Mouse (Mus musculus): ENCODE data around the gene Ccdc71. TPM values are rescaled to one million over a fixed set of nuclear protein-coding genes. Genes with fewer than 3 reads are reported as not detected.
A peak's percentile ranks its signal among the peaks of the same experiment; 100 is the strongest.

The Ccdc71 gene
- polyA plus RNA-seq, 1 experiment from 2014 or later = 49.9 TPM

DNA sequence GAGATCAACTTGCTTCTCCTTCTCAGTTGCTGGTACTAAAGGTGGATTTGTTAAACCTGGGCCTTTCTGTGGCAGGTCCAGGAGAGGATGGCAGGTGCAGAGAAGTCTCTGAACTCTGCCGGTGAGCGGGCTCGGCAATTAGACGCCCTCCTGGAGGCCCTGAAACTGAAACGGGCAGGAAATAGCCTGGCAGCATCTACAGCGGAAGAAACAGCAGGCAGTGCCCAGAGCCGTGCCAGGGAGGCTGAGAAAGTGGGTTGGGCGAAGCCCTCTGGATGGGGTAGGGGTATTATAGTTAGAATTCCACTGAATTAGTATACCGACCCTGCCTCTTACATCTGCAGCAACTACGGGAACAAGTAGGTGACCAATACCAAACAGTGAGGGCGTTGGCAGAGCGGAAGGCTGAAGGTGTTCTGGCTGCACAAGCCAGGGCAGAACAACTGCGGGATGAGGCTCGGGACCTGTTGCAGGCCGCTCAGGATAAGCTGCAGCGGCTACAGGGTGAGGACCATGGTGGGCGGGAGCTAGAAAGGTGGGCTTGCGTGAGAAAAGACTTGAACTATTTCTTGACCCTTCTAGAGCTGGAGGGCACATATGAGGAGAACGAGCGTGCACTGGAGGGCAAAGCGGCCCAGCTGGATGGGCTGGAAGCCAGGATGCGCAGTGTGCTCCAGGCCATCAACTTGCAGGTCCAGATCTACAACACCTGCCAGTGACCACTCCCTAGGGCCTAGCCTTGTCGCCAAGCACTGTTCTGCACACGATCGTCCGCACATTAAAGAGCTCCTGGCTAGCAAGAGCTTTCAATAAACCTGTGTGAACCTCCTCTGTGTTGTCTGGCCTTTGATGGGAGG is 29.6 kb downstream of the Ccdc71 start:
- Histone ChIP-seq H3K9ac (replicated peaks; ENCODE audit: low read depth, low read length) (peak overlapping the region; percentile 94; the same call in 1 of the 2 replicates), H3K4me1 (ENCODE audit: control insufficient read depth, insufficient read depth, low read length) (peaks cover 13% of the 10 kb centered on the region; the same call in 1 of the 2 replicates), H3K27me3 (ENCODE audit: control insufficient read depth, insufficient read depth, low read length) (no peaks in the 10 kb centered on the region), H3K4me2 (replicated peaks; ENCODE audit: low read depth, low read length) (peak overlapping the region; percentile 73), H3K9me3 (ENCODE audit: control insufficient read depth, low read depth, low read length) (no peaks in the 10 kb centered on the region), H3K27ac (ENCODE audit: low read length) (peak overlapping the region; percentile 96), H3K4me3 (ENCODE audit: low read depth, low read length) (peak overlapping the region; percentile 95), H3K36me3 (ENCODE audit: control insufficient read depth, insufficient read depth, low read length) (peaks cover 75% of the 10 kb centered on the region)
- 61% methylated on average over 26 of the region's 26 CpGs for WGBS
- ATAC-seq (ENCODE audit: insufficient number of reproducible peaks, insufficient read depth, low FRiP score, low read depth) = peak; percentile 11; the same call in 1 of the 2 replicates

DNA sequence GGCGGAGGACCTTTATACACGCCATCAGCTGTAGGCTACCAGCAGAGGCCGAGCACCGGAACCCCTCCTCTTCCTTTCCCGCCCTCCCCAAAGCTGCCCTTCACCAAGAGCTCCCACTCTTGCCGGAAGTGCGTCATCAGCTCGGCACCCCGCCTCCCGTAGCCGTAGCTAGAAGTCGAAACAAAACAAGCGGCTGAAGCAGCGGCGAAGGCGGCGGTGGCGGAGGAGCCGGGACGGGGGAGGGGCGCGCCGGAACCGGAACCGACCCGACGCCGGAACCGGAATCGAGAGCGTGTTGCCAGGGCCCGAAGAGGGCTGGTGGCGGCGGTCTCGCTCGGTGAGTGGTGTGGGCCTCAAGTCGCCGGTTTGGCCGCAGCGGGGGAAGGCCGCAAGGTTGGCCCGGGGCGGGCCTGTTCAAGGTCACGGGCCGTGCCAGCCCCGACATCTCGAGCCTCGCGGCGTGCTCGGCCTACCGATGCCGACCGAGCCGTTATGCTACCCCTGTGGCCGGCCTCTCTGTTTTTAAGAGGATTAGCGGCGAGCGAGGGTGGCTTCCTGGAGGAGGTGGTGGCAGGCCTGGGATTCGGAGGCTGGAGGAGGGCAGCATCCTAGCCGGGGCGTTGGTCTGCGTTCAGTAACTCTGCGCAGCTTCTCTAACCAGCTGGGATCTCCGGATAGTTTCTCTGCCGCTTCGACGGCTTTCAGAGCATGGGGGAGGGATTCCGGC is 30.4 kb downstream of the Ccdc71 start, which contains the start of gene Usp19:
Gene Usp19, plus strand, starts transcription at position 44 of the 727 bp plus-strand sequence.
- peak within 1 kb of the TSS; percentile 95 for H3K4me3 ChIP-seq (ENCODE audit: low read depth, low read length)
- WGBS = under 1% methylated on average over 68 of the region's 69 CpGs
- peak within 1 kb of the TSS; percentile 73 for H3K4me2 ChIP-seq (replicated peaks; ENCODE audit: low read depth, low read length)
- H3K27me3 ChIP-seq (ENCODE audit: control insufficient read depth, insufficient read depth, low read length) = no peaks in the 10 kb centered on the region
- H3K9me3 ChIP-seq (ENCODE audit: control insufficient read depth, low read depth, low read length) = no peaks in the 10 kb centered on the region
- H3K9ac ChIP-seq (replicated peaks; ENCODE audit: low read depth, low read length) = peak within 1 kb of the TSS; percentile 94
- peak within 1 kb of the TSS; percentile 96 for H3K27ac ChIP-seq (ENCODE audit: low read length)
- H3K4me1 ChIP-seq (ENCODE audit: control insufficient read depth, insufficient read depth, low read length) = peaks cover 13% of the 10 kb centered on the region; the same call in 1 of the 2 replicates
- peak; percentile 93 for ATAC-seq (ENCODE audit: insufficient number of reproducible peaks, insufficient read depth, low FRiP score, low read depth)
- H3K36me3 ChIP-seq (ENCODE audit: control insufficient read depth, insufficient read depth, low read length) = peaks cover 75% of the 10 kb centered on the region

DNA sequence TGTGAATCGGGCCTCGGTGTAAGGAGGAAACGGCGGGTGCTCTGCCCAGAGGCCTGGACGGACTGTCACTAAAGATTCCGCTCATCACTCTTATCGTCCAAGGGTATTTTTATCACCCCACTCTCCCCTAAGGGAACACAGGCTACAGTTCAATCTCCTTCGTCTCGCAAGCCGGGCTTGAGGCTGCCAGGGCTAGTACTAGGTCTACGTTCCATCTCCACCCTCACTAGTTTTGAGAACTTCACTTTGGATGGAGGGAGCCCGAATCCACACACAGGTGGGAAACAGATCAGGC is 30.9 kb downstream of the Ccdc71 start:
- Histone ChIP-seq H3K4me1 (ENCODE audit: control insufficient read depth, insufficient read depth, low read length) (peaks cover 13% of the 10 kb centered on the region; the same call in 1 of the 2 replicates), H3K27me3 (ENCODE audit: control insufficient read depth, insufficient read depth, low read length) (no peaks in the 10 kb centered on the region), H3K9me3 (ENCODE audit: control insufficient read depth, low read depth, low read length) (no peaks in the 10 kb centered on the region), H3K27ac (ENCODE audit: low read length) (peak overlapping the region; percentile 96), H3K9ac (replicated peaks; ENCODE audit: low read depth, low read length) (peak overlapping the region; percentile 94), H3K4me3 (ENCODE audit: low read depth, low read length) (peak overlapping the region; percentile 95), H3K36me3 (ENCODE audit: control insufficient read depth, insufficient read depth, low read length) (peaks cover 76% of the 10 kb centered on the region), H3K4me2 (replicated peaks; ENCODE audit: low read depth, low read length) (peak overlapping the region; percentile 73)
- no peak for ATAC-seq (ENCODE audit: insufficient number of reproducible peaks, insufficient read depth, low FRiP score, low read depth)
- WGBS = 6% methylated on average over 12 of the region's 12 CpGs

DNA sequence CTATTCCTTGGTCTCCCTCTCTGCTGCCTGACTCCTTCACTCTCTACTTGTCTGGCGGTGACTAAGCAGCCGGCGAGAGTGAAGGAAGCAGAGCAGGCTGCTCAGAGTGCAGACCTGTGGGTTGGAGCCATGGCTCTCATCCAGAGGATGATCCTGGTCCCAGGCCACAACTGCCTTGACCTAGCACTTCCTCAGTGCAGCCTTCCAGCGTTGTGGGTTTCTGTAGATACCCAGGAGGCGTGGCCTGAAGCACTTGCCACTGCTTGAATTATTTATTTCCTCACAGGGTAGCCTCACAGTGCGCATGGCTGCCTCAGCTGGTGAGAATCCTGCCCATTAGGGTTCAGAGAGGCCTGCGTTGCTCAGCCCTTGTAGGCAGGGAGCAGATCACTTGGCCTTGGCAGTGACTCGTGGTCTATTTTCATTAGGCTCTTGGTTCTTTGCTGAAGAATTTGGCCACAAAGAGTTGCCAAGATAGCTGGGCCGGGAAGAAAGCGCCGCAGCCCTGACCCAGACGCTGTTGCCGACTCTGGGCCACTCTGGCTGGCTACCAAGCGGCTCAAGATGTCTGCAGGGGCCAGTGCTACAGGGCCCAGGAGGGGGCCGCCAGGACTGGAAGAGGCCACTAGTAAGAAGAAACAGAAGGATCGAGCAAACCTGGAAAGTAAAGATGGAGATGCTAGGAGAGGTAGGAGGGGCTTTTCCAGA is 31.9 kb downstream of the Ccdc71 start:
- H3K4me2 ChIP-seq (replicated peaks; ENCODE audit: low read depth, low read length) = peak overlapping the region; percentile 73
- H3K4me1 ChIP-seq (ENCODE audit: control insufficient read depth, insufficient read depth, low read length) = peaks cover 13% of the 10 kb centered on the region; the same call in 1 of the 2 replicates
- H3K27ac ChIP-seq (ENCODE audit: low read length) = no peak overlapping the region
- peak overlapping the region; percentile 2; the same call in 1 of the 2 replicates for H3K9ac ChIP-seq (replicated peaks; ENCODE audit: low read depth, low read length)
- H3K9me3 ChIP-seq (ENCODE audit: control insufficient read depth, low read depth, low read length) = no peaks in the 10 kb centered on the region
- no peaks in the 10 kb centered on the region for H3K27me3 ChIP-seq (ENCODE audit: control insufficient read depth, insufficient read depth, low read length)
- H3K36me3 ChIP-seq (ENCODE audit: control insufficient read depth, insufficient read depth, low read length) = peaks cover 76% of the 10 kb centered on the region
- H3K4me3 ChIP-seq (ENCODE audit: low read depth, low read length) = peak overlapping the region; percentile 95
- ATAC-seq (ENCODE audit: insufficient number of reproducible peaks, insufficient read depth, low FRiP score, low read depth) = no peak
- 81% methylated on average over 16 of the region's 16 CpGs for WGBS

DNA sequence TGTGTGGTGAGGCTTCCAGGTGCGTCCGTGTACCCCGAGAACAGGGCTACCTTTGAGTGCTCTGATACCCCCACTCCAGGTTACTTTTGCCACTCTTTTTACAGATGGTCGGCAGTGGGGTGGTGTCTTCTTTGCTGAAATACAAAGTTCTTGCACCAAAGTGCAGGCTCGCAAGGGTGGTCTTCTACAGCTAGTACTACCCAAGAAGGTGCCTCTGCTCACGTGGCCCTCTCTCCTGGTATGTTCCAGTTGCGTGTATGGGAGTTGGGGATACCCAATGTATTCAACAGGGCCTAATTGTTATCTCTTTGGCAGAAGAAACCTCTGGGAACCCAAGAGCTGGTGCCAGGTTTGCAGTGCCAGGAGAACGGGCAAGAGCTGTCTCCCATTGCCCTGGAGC is 32.9 kb downstream of the Ccdc71 start:
- Histone ChIP-seq H3K4me1 (ENCODE audit: control insufficient read depth, insufficient read depth, low read length) (peaks cover 13% of the 10 kb centered on the region; the same call in 1 of the 2 replicates), H3K4me2 (replicated peaks; ENCODE audit: low read depth, low read length) (no peak overlapping the region), H3K9ac (replicated peaks; ENCODE audit: low read depth, low read length) (no peak overlapping the region), H3K4me3 (ENCODE audit: low read depth, low read length) (no peak overlapping the region), H3K27ac (ENCODE audit: low read length) (no peak overlapping the region), H3K27me3 (ENCODE audit: control insufficient read depth, insufficient read depth, low read length) (no peaks in the 10 kb centered on the region), H3K36me3 (ENCODE audit: control insufficient read depth, insufficient read depth, low read length) (peaks cover 76% of the 10 kb centered on the region), H3K9me3 (ENCODE audit: control insufficient read depth, low read depth, low read length) (no peaks in the 10 kb centered on the region)
- ATAC-seq (ENCODE audit: insufficient number of reproducible peaks, insufficient read depth, low FRiP score, low read depth) = no peak
- 95% methylated on average over 8 of the region's 8 CpGs for WGBS

DNA sequence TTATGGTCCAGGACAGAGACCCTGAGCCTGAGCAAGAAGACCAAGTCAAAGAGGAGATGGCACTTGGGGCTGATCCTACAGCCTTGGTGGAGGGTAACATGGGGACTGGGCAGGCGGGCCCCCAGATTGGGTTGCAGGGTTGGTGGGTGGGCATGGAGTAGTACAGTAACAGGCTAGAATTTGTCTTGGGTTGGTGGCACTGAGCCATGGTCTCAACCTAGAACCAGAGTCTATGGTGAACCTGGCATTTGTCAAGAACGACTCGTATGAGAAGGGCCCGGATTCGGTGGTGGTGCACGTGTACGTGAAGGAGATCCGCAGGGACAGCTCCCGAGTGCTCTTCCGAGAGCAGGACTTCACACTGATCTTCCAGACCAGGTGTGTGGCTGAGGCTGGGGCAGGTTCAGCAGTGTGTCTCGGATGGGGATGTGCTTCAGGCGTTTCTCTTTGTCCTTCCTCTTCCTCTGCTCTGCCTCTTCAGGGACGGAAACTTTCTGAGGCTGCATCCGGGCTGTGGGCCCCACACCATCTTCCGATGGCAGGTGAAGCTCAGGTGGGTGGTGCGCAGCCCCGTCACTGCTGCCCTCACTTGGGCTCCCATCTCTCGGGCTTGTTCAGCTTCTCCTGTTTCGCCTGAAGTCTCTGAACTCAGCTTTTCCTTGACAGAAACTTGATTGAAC is 34.0 kb downstream of the Ccdc71 start:
- Histone ChIP-seq H3K9ac (replicated peaks; ENCODE audit: low read depth, low read length) (no peak overlapping the region), H3K4me2 (replicated peaks; ENCODE audit: low read depth, low read length) (no peak overlapping the region), H3K4me1 (ENCODE audit: control insufficient read depth, insufficient read depth, low read length) (peaks cover 13% of the 10 kb centered on the region; the same call in 1 of the 2 replicates), H3K9me3 (ENCODE audit: control insufficient read depth, low read depth, low read length) (no peaks in the 10 kb centered on the region), H3K4me3 (ENCODE audit: low read depth, low read length) (no peak overlapping the region), H3K27ac (ENCODE audit: low read length) (no peak overlapping the region), H3K36me3 (ENCODE audit: control insufficient read depth, insufficient read depth, low read length) (peaks cover 76% of the 10 kb centered on the region), H3K27me3 (ENCODE audit: control insufficient read depth, insufficient read depth, low read length) (no peaks in the 10 kb centered on the region)
- no peak for ATAC-seq (ENCODE audit: insufficient number of reproducible peaks, insufficient read depth, low FRiP score, low read depth)
- WGBS = 94% methylated on average over 19 of the region's 19 CpGs

DNA sequence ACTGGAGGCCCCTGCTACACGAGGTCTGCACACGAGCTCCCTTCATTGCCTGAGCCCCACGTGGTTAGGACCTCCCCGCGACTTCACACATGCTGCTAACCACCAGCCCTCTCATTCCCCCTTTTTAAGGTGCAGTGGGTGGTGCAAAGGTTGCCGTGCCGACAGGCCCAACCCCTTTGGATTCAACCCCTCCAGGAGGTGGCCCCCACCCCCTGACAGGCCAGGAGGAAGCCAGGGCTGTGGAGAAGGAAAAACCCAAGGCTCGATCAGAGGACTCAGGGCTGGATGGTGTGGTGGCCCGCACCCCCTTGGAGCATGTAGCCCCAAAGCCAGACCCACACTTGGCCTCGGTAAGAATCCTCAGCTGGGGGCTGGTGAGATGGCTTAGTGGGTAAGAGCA is 34.6 kb downstream of the Ccdc71 start:
- Histone ChIP-seq H3K9me3 (ENCODE audit: control insufficient read depth, low read depth, low read length) (no peaks in the 10 kb centered on the region), H3K36me3 (ENCODE audit: control insufficient read depth, insufficient read depth, low read length) (peaks cover 76% of the 10 kb centered on the region), H3K4me2 (replicated peaks; ENCODE audit: low read depth, low read length) (no peak overlapping the region), H3K27me3 (ENCODE audit: control insufficient read depth, insufficient read depth, low read length) (no peaks in the 10 kb centered on the region), H3K4me3 (ENCODE audit: low read depth, low read length) (no peak overlapping the region), H3K27ac (ENCODE audit: low read length) (no peak overlapping the region), H3K4me1 (ENCODE audit: control insufficient read depth, insufficient read depth, low read length) (peaks cover 10% of the 10 kb centered on the region; the same call in 1 of the 2 replicates), H3K9ac (replicated peaks; ENCODE audit: low read depth, low read length) (no peak overlapping the region)
- 85% methylated on average over 10 of the region's 10 CpGs for WGBS
- no peak for ATAC-seq (ENCODE audit: insufficient number of reproducible peaks, insufficient read depth, low FRiP score, low read depth)

All from stomach, embryonic 14.5 days (tissue).